Mouse (Mus musculus): Measurements from ENCODE around the gene Layn.

DNA sequence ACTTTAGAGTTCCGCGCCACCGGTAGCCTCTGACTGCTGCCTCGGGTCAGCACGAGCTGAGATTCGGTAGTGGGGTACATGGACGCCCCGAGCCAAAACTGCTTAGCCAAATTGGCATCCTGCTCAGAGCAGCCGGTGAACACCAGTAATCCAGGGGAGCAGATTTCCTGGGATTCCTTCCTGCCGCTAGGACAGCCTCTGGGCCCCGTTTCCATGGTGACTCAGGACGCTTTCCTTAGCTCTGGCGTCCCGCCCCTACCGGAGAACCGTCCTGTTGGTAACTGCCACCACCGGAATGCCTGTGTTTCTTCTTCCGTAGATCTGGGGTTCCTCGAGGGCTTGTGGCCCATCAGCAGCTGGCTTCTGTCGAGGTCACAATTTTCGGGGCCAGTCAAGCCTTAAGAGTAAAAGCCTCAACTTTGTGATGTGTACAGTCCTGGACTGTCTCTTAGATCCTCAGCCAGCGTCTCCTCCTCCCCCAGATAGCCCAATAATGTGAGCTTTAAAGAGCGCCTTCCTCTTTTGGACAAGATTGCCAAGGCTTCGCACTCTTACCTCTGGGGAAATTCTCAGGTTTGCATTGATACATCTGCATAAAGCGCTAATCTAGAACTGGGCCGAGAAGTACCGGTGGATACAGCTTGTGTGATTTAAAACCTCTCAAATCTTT, 25.0 kb upstream of the Layn start, which contains the start of gene 4833427G06Rik:
- TF ChIP-seq CTCF (conservative IDR thresholded peaks at IDR 0.05; ENCODE audit: low read length) (no peak), NANOG (IDR thresholded peaks at IDR 0.05; ENCODE audit: borderline replicate concordance, low read length) (no peak), POU5F1 (IDR thresholded peaks at IDR 0.05; ENCODE audit: borderline replicate concordance, low read length) (no peak)

Data from E14TG2a.4 (cell line).